In genomic region chr14:60784427-60785315, GRCm38 (mm10) we compare ENCODE assay signal across 8 mouse cellular contexts. TPM values are rescaled to one million over a fixed set of nuclear protein-coding genes. Genes with fewer than 3 reads are reported as not detected.
A peak's percentile ranks its signal among the peaks of the same experiment; 100 is the strongest.
DNase-seq lines count a peak whose midpoint lies in the region; ATAC-seq and TF ChIP-seq lines count a peak whose summit lies in the region.

Gene Mipep (plus strand): TSS chr14:60784573.

- 1% methylated on average over 61 of the region's 61 CpGs for whole genome bisulfite sequencing in hindbrain, postnatal 0 days

- TF ChIP-seq CTCF in gastrocnemius, adult 2 months (IDR thresholded peaks at IDR 0.05) = peak; percentile 87
- peak; percentile 93 for TF ChIP-seq CTCF in hindbrain, postnatal 0 days (IDR thresholded peaks at IDR 0.05; ENCODE audit: low read depth)
- TF ChIP-seq CTCF in left cerebral cortex, adult 2 months (IDR thresholded peaks at IDR 0.05) = peak; percentile 89

- H3K27ac ChIP-seq in gastrocnemius, adult 2 months = peak within 1 kb of the TSS; percentile 85
- H3K27ac ChIP-seq in hindbrain, postnatal 0 days = peak within 1 kb of the TSS; percentile 64
- H3K27ac ChIP-seq in left cerebral cortex, adult 2 months = peak within 1 kb of the TSS; percentile 86

- H3K36me3 ChIP-seq in hindbrain, postnatal 0 days (ENCODE audit: insufficient read depth, low read length) = no peaks in the 10 kb centered on the region

- 0 out of 2 replicates have a peak, but pooled peaks cover 5% of the 10 kb centered on the region for H3K4me1 ChIP-seq in hindbrain, postnatal 0 days (ENCODE audit: insufficient read depth, low read length)

- H3K27me3 ChIP-seq in hindbrain, postnatal 0 days (ENCODE audit: insufficient read depth, low read length) = no peaks in the 10 kb centered on the region

- intact Hi-C loops in gastrocnemius, adult 2 months (cut with DNase I) = no loop called here
- intact Hi-C loops in left cerebral cortex, adult 2 months (cut with DNase I) = no loop called here

- peak within 1 kb of the TSS; percentile 65 for H3K9ac ChIP-seq in hindbrain, postnatal 0 days (replicated peaks; ENCODE audit: low read length)

- DNase-seq in ZHBTc4 (ENCODE audit: low read depth, low spot score) = peak; percentile 90
- DNase-seq in gastrocnemius, adult 2 months = peak; percentile 86
- peak; percentile 95 for DNase-seq in hindbrain, postnatal 0 days (ENCODE audit: low spot score)
- DNase-seq in left cerebral cortex, adult 2 months (ENCODE audit: extremely low spot score in 1 of 2, low spot score in 2 of 2) = peak; percentile 83 to 85
- DNase-seq in right cerebral cortex, adult 2 months (ENCODE audit: low spot score in 2 of 2) = peak; percentile 89 to 92
- peak; percentile 82 for DNase-seq in urinary bladder, postnatal 14 days (ENCODE audit: low spot score)

- ATAC-seq in common myeloid progenitor, adult 5-6 weeks (replicated peaks; ENCODE audit: low read depth, poor library complexity, severe bottlenecking) = peak; percentile 95
- ATAC-seq in hindbrain, postnatal 0 days = peak; percentile 93
- ATAC-seq in megakaryocyte, adult 5-6 weeks (ENCODE audit: poor library complexity, severe bottlenecking) = peak; percentile 89

- no peaks in the 10 kb centered on the region for H3K9me3 ChIP-seq in hindbrain, postnatal 0 days (ENCODE audit: low read length)

- H3K4me3 ChIP-seq in gastrocnemius, adult 2 months = peak within 1 kb of the TSS; percentile 92
- H3K4me3 ChIP-seq in hindbrain, postnatal 0 days (ENCODE audit: low read length) = peak within 1 kb of the TSS; percentile 68
- H3K4me3 ChIP-seq in left cerebral cortex, adult 2 months = peak within 1 kb of the TSS; percentile 80

- peak within 1 kb of the TSS; percentile 80 for H3K4me2 ChIP-seq in hindbrain, postnatal 0 days (ENCODE audit: low read depth, low read length)

RNA-seq across cellular contexts. Expression of gene Mipep, which starts in this region (rescaled TPM):
- total RNA-seq in common myeloid progenitor, adult 5-6 weeks (2017) = 21.7 and 24.5 TPM in 2 replicates
- 10 to 100 TPM; 32.7 to 38.3 TPM for total RNA-seq in gastrocnemius, adult 2 months (2021)
- 31.7 and 33.1 TPM in 2 replicates for total RNA-seq in hindbrain, postnatal 0 days (2014; rRNA removed)
- 15.7 and 17.5 TPM in 2 replicates for polyA plus RNA-seq in hindbrain, postnatal 0 days (2015; fragmentation: Nextera tagmentation; extraction: Ambion mirVana)
- total RNA-seq in left cerebral cortex, adult 2 months (2021) = 10 to 100 TPM; 24.9 to 25.3 TPM
- total RNA-seq in megakaryocyte, adult 5-6 weeks (2015) = 6.1 and 7.5 TPM in 2 replicates
- 11.4 and 12.0 TPM in 2 replicates for total RNA-seq in megakaryocyte, adult 5-6 weeks (2017)

Comparison
In these comparisons a context has a peak if more than half of its experiments do, and no peak if none do; other contexts are left out.
1. Peak in every context shown above with its lines: DNase-seq, ATAC-seq, H3K4me3 ChIP-seq and H3K27ac ChIP-seq.